Mouse (Mus musculus) liver, embryonic 15.5 days (tissue): ENCODE data around the gene Man2c1. TPM values are rescaled to one million over a fixed set of nuclear protein-coding genes. Genes with fewer than 3 reads are reported as not detected.
A peak's percentile ranks its signal among the peaks of the same experiment; 100 is the strongest.

Experiments used
- ATAC-seq: fragments of 200-750 bp; cut with Nextera tagmentation; 2 replicates; pipeline ENCODE4 v1.8.0; 2017; ENCODE audit warnings: moderate number of reproducible peaks, mild to moderate bottlenecking, moderate library complexity; ENCODE audit not compliant: insufficient read depth
- H3K27ac ChIP-seq: fragments of 300-500 bp; sonication (generic); replicated peaks from 2 replicates; pipeline ENCODE4 v1.5.1; 2015; ENCODE audit warnings: mild to moderate bottlenecking, inconsistent platforms
- H3K27me3 ChIP-seq: fragments of 300-500 bp; sonication (generic); 2 replicates; pipeline ENCODE4 v1.6.1; 2015; ENCODE audit warnings: mild to moderate bottlenecking, inconsistent platforms
- H3K36me3 ChIP-seq: fragments of 300-500 bp; sonication (generic); replicated peaks from 2 replicates; pipeline ENCODE4 v1.6.1; 2015; ENCODE audit warnings: moderate library complexity, mild to moderate bottlenecking, inconsistent platforms
- H3K4me1 ChIP-seq: fragments of 300-500 bp; sonication (generic); replicated peaks from 2 replicates; pipeline ENCODE4 v1.6.1; 2015; ENCODE audit warnings: inconsistent platforms
- H3K4me2 ChIP-seq: fragments of 300-500 bp; sonication (generic); 2 replicates; pipeline ENCODE4 v1.6.1; 2015; ENCODE audit warnings: moderate library complexity, mild to moderate bottlenecking, inconsistent platforms
- H3K4me3 ChIP-seq: fragments of 300-500 bp; sonication (generic); replicated peaks from 2 replicates; pipeline ENCODE4 v1.5.1; 2015; ENCODE audit warnings: mild to moderate bottlenecking, inconsistent platforms
- H3K9ac ChIP-seq: fragments of 300-500 bp; sonication (generic); 2 replicates; pipeline ENCODE4 v1.6.1; 2015; ENCODE audit warnings: moderate library complexity, mild to moderate bottlenecking, inconsistent platforms
- H3K9me3 ChIP-seq: fragments of 300-500 bp; sonication (generic); replicated peaks from 2 replicates; pipeline ENCODE4 v1.6.1; 2016; ENCODE audit warnings: inconsistent platforms
- WGBS: fragments of 180-500 bp; shearing (Covaris S2); methylation state at CpG from one replicate; pipeline ENCODE4 v1.1.7; 2015; ENCODE audit warnings: mixed read lengths; ENCODE audit not compliant: insufficient replicate concordance; 5-methylcytosine and 5-hydroxymethylcytosine counted together
- polyA plus RNA-seq: library from polyadenylated mRNA; unstranded; fragments of >200 nt; fragmentation: Nextera tagmentation; extraction: Ambion mirVana; gene quantifications from 2 replicates; pipeline ENCODE4 v1.2.1, GENCODE M21; 2015

The Man2c1 gene
- polyA plus RNA-seq, 1 experiment from 2014 or later, result 17.0 TPM

DNA sequence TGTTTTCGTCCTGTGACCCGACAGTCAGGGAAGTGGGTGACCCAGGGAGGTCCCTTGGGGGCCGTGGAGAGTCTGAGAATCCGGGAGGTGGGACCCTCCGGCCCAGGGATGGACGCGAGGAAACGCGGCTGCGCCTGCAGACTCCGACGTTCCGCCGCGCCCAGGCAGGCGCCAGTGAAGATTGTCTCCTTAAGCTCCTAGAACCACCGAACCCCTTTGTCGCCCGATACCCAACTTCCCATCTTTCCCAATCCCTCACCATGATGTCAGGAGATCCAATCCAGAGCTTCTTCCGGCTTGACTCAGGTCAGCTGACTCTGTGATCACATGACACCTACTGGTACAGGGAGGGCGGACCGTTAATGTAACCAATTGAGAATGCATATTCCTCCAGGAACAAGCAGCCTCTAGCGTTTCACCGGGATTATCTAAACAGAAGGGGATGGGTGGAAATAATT is 27.6 kb downstream of the Man2c1 start, which contains the start of gene Commd4:
TSS of gene Commd4 (minus strand) at position 319 of the 458 bp plus-strand sequence.
- under 1% methylated on average over 24 of the region's 24 CpGs for WGBS
- no peak within 1 kb of the TSS; the same call in 1 of the 2 replicates for H3K27ac ChIP-seq
- peaks cover 22% of the 10 kb centered on the region for H3K4me1 ChIP-seq
- no peaks in the 10 kb centered on the region for H3K9me3 ChIP-seq
- peak within 1 kb of the TSS; percentile 69 for H3K9ac ChIP-seq
- H3K36me3 ChIP-seq, result peaks cover 15% of the 10 kb centered on the region
- peak within 1 kb of the TSS; percentile 79 for H3K4me3 ChIP-seq
- H3K27me3 ChIP-seq, result no peaks in the 10 kb centered on the region
- peak within 1 kb of the TSS; percentile 89 for H3K4me2 ChIP-seq
- peak; percentile 70 for ATAC-seq

DNA sequence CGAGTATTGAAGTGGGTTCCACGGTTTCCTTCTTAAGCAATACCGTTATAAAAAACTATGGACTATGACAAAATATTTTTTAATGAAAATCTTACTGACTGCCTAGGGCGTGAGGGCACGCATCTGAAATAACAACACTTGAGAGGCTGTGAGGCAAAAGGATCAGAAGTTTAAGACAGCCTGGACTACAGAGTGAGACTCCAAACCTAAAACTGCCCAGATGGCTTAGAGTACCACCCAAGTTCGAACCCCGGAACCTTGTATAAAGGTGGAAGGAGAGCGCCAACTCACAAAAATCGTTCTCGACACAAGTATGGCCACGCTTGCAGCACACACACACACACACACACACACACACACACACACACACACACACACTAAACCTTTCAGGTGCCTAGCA is 28.0 kb downstream of the Man2c1 start:
- no peak overlapping the region; the same call in 1 of the 2 replicates for H3K27ac ChIP-seq
- 34% methylated on average over 11 of the region's 11 CpGs for WGBS
- peak overlapping the region; percentile 30 for H3K9ac ChIP-seq
- peaks cover 15% of the 10 kb centered on the region for H3K36me3 ChIP-seq
- no peak for ATAC-seq
- H3K4me3 ChIP-seq, result peak overlapping the region; percentile 79
- H3K4me2 ChIP-seq, result peak overlapping the region; percentile 89
- peaks cover 22% of the 10 kb centered on the region for H3K4me1 ChIP-seq
- H3K9me3 ChIP-seq, result no peaks in the 10 kb centered on the region
- H3K27me3 ChIP-seq, result no peaks in the 10 kb centered on the region

DNA sequence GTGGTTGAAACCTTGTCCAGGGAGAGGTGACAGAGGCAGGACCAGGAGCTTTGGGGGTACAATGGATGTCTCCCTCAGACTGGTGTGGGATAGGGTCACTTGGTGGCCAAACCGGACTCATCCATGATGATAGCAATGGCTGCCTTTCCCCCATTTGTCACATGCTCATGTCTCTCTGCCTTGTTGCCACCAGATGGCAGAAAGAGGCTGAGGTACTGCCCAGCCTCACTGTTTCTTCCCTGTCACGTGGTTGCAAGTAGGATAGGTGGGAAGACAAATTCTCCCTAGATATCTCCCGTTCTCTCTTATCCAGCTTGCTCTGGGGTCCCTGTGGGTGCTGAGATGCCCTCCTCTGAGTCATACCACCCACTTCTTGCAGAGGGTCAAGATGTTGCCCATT is 32.0 kb downstream of the Man2c1 start:
- no peaks in the 10 kb centered on the region for H3K36me3 ChIP-seq
- H3K4me1 ChIP-seq, result peaks cover 11% of the 10 kb centered on the region
- H3K27me3 ChIP-seq, result no peaks in the 10 kb centered on the region
- no peak for ATAC-seq
- no peak overlapping the region for H3K4me2 ChIP-seq
- H3K9ac ChIP-seq, result no peak overlapping the region
- H3K4me3 ChIP-seq, result no peak overlapping the region
- 10% methylated on average over 3 of the region's 3 CpGs for WGBS
- no peaks in the 10 kb centered on the region for H3K9me3 ChIP-seq
- H3K27ac ChIP-seq, result no peak overlapping the region

DNA sequence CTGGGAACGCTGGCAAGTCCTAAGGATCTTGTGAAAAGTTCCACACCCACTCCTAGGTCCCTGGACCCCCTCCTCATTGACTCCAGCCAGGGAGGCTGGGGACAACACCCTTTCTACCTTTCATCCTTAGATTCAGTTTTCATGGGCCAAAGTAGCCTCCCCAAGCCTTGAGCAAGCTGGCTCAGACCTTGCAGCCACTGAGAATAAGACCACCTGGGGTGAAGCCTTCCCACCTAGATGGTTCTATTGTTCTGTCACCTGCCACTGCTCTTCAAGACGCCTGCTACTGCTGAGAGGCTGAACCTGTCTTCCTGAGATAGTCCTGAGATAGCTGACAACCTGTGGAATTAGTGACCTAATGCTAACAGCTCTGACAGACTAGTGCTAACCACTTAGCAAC is 32.6 kb downstream of the Man2c1 start:
- 37% methylated on average over 2 of the region's 2 CpGs for WGBS
- H3K4me3 ChIP-seq, result no peak overlapping the region
- no peaks in the 10 kb centered on the region for H3K9me3 ChIP-seq
- H3K36me3 ChIP-seq, result no peaks in the 10 kb centered on the region
- H3K4me1 ChIP-seq, result peaks cover 6% of the 10 kb centered on the region; the same call in 1 of the 2 replicates
- no peak for ATAC-seq
- no peak overlapping the region for H3K9ac ChIP-seq
- no peak overlapping the region for H3K27ac ChIP-seq
- H3K4me2 ChIP-seq, result no peak overlapping the region
- H3K27me3 ChIP-seq, result no peaks in the 10 kb centered on the region

DNA sequence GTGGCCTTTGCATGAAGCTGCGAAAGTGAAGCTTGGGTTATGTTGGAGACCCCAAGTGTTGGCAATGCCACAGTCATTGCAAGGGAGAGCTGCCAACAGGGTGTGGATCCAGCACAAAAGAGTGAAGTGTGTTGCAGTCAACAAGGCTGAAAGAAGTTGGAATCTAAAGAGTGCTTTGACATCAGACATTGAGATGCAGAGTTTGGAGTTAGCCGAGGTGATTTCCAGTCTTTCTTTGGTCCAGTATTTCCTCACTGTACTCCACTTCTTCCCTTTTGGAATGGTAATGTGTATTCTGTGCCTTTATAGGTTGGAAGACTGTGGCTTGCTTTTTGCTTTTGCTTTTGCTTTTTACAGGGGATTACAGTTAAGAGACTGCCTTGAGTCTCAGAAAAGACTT is 35.7 kb downstream of the Man2c1 start:
- WGBS, result 62% methylated on average over 2 of the region's 2 CpGs
- H3K9ac ChIP-seq, result no peak overlapping the region
- no peaks in the 10 kb centered on the region for H3K27me3 ChIP-seq
- no peaks in the 10 kb centered on the region for H3K9me3 ChIP-seq
- no peak overlapping the region for H3K27ac ChIP-seq
- H3K4me2 ChIP-seq, result no peak overlapping the region
- H3K4me3 ChIP-seq, result no peak overlapping the region
- H3K4me1 ChIP-seq, result no peaks in the 10 kb centered on the region
- ATAC-seq, result no peak
- no peaks in the 10 kb centered on the region for H3K36me3 ChIP-seq

DNA sequence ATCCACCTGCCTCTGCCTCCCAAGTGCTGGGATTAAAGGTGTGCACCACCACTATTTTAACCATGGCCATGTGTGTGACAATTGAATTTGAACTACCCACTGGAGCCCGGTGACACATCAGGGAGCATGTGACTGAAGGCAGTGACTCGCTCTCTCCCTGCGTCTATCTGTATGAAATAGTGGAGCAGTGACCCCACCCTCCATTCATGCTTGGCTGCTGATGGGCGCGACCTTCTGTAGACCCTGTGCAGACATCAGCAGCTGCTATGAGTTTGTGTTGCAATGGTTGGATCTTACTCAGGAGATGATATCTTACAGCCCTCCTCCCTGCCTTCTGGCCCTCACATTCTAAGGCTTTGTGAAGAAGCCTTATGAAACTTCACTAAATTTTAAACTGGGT is 37.9 kb downstream of the Man2c1 start:
- H3K27me3 ChIP-seq, result no peaks in the 10 kb centered on the region
- ATAC-seq, result no peak
- no peak overlapping the region for H3K4me3 ChIP-seq
- no peak overlapping the region for H3K27ac ChIP-seq
- 67% methylated on average over 5 of the region's 5 CpGs for WGBS
- H3K9me3 ChIP-seq, result no peaks in the 10 kb centered on the region
- H3K4me2 ChIP-seq, result no peak overlapping the region
- no peaks in the 10 kb centered on the region for H3K4me1 ChIP-seq
- H3K36me3 ChIP-seq, result no peaks in the 10 kb centered on the region
- no peak overlapping the region for H3K9ac ChIP-seq

Other genes starting within 250 kb of the Man2c1 start
- gene Snx33, start 202.3 kb upstream of the Man2c1 start, polyA plus RNA-seq, result 1.3 and 1.6 TPM in 2 replicates
- gene Imp3, start 193.2 kb upstream of the Man2c1 start, polyA plus RNA-seq, result 40.3 and 42.6 TPM in 2 replicates
- 8.3 and 8.4 TPM in 2 replicates for gene Snupn, start 179.8 kb upstream of the Man2c1 start, polyA plus RNA-seq
- gene Ptpn9, start 135.8 kb upstream of the Man2c1 start, polyA plus RNA-seq, result 3.1 and 3.5 TPM in 2 replicates
- gene Sin3a, start 58.6 kb upstream of the Man2c1 start, polyA plus RNA-seq, result 13.3 and 14.1 TPM in 2 replicates
- gene Neil1, start 17.6 kb downstream of the Man2c1 start, polyA plus RNA-seq, result 1.6 and 2.0 TPM in 2 replicates
- gene Commd4, start 27.6 kb downstream of the Man2c1 start, polyA plus RNA-seq, result 48.4 and 52.7 TPM in 2 replicates
- not detected in 2 replicates for gene Trcg1, start 105.9 kb downstream of the Man2c1 start, polyA plus RNA-seq
- 15.4 and 17.0 TPM in 2 replicates for gene 1700017B05Rik, start 131.9 kb downstream of the Man2c1 start, polyA plus RNA-seq